ENCODE assay signal across 28 mouse cellular contexts in genomic region chr8:7721880-7722279, GRCm38 (mm10).
"Had no signal": no experiment of that assay in that cellular context is flagged by ENCODE, and none has a peak within 500 bp of the region (broad histone marks: within the 10 kb centered on the region; RNA-seq: fewer than 3 reads in every experiment).

No protein-coding gene starts in this region.

- H3K36me3 ChIP-seq: heart, embryonic 13.5 days; heart, embryonic 15.5 days; hindbrain, embryonic 13.5 days; hindbrain, embryonic 15.5 days; kidney, embryonic 15.5 days; limb, embryonic 10.5 days; limb, embryonic 12.5 days; liver, embryonic 13.5 days; liver, embryonic 15.5 days had no signal

- H3K4me1 ChIP-seq: heart, embryonic 13.5 days; heart, embryonic 15.5 days; hindbrain, embryonic 13.5 days; hindbrain, embryonic 15.5 days; kidney, embryonic 15.5 days; limb, embryonic 10.5 days; limb, embryonic 12.5 days; liver, embryonic 13.5 days; liver, embryonic 15.5 days had no signal

- H3K27me3 ChIP-seq: heart, embryonic 13.5 days; heart, embryonic 15.5 days; hindbrain, embryonic 13.5 days; hindbrain, embryonic 15.5 days; kidney, embryonic 15.5 days; limb, embryonic 12.5 days; liver, embryonic 13.5 days; liver, embryonic 15.5 days had no signal

- H3K27ac ChIP-seq: heart, adult 2 months; heart, embryonic 13.5 days; heart, embryonic 15.5 days; hindbrain, embryonic 13.5 days; hindbrain, embryonic 15.5 days; hindbrain, postnatal 0 days; kidney, embryonic 15.5 days; kidney, postnatal 0 days; limb, embryonic 10.5 days; limb, embryonic 12.5 days; liver, embryonic 13.5 days; liver, embryonic 15.5 days had no signal

- H3K9ac ChIP-seq: heart, embryonic 13.5 days; heart, embryonic 15.5 days; hindbrain, embryonic 13.5 days; hindbrain, embryonic 15.5 days; kidney, embryonic 15.5 days; limb, embryonic 12.5 days; liver, embryonic 13.5 days; liver, embryonic 15.5 days; liver, postnatal 0 days had no signal

- H3K4me3 ChIP-seq: heart, adult 2 months; heart, embryonic 13.5 days; heart, embryonic 15.5 days; hindbrain, embryonic 13.5 days; hindbrain, embryonic 15.5 days; kidney, embryonic 15.5 days; left cerebral cortex, adult 2 months; limb, embryonic 10.5 days; limb, embryonic 12.5 days; liver, embryonic 13.5 days; liver, embryonic 15.5 days had no signal

- ATAC-seq: hindbrain, postnatal 0 days; intestine, embryonic 16.5 days; liver, postnatal 0 days had no signal

- H3K9me3 ChIP-seq: heart, embryonic 13.5 days; heart, embryonic 15.5 days; hindbrain, embryonic 13.5 days; hindbrain, embryonic 15.5 days; kidney, embryonic 15.5 days; limb, embryonic 10.5 days; limb, embryonic 12.5 days; liver, embryonic 13.5 days; liver, embryonic 15.5 days had no signal

- H3K4me2 ChIP-seq: heart, embryonic 11.5 days; heart, embryonic 13.5 days; heart, embryonic 15.5 days; hindbrain, embryonic 13.5 days; hindbrain, embryonic 15.5 days; kidney, embryonic 15.5 days; limb, embryonic 12.5 days; liver, embryonic 11.5 days; liver, embryonic 13.5 days; liver, embryonic 15.5 days had no signal

- DNase-seq: gastrocnemius, postnatal 14 days; gastrocnemius, postnatal 36 days; heart, adult 11 months; heart, adult 2 months; heart, postnatal 14 days; heart, postnatal 36 days; kidney, adult 11 months; kidney, adult 2 months; kidney, adult 9 months; kidney, postnatal 14 days; kidney, postnatal 36 days; liver; liver, embryonic 13.5 days; liver, postnatal 0 days had no signal
